Mouse (Mus musculus): ENCODE measurements around the gene Aqp9. TPM values are rescaled to one million over a fixed set of nuclear protein-coding genes. Genes with fewer than 3 reads are reported as not detected.

The Aqp9 gene
- polyA plus RNA-seq, 1 experiment, result 1.0 TPM

GRCm38 (mm10) chr9:71166019-71166705, 2.3 kb downstream of the Aqp9 start:
- whole genome bisulfite sequencing, result 92% methylated on average over 5 of the region's 5 CpGs
- Histone ChIP-seq H3K27me3 (ENCODE audit: control insufficient read depth, insufficient read depth, low read length) (no peaks in the 10 kb centered on the region), H3K4me3 (replicated peaks; ENCODE audit: insufficient read depth, low read depth, low read length) (no peak overlapping the region), H3K4me1 (ENCODE audit: control insufficient read depth, insufficient read depth, low read length) (no peaks in the 10 kb centered on the region), H3K27ac (ENCODE audit: insufficient read depth, low read length) (no peak overlapping the region)
- TF ChIP-seq CTCF (IDR thresholded peaks at IDR 0.05; ENCODE audit: borderline replicate concordance, insufficient read depth, low read depth, low read length) (no peak), POLR2A (IDR thresholded peaks at IDR 0.05; ENCODE audit: borderline replicate concordance, insufficient read depth, low read length) (no peak)
- DNase-seq, result no peak

- DNase-seq, result no peak
- Histone ChIP-seq H3K27me3 (ENCODE audit: control insufficient read depth, insufficient read depth, low read length) (no peaks in the 10 kb centered on the region), H3K4me3 (replicated peaks; ENCODE audit: insufficient read depth, low read depth, low read length) (no peak overlapping the region), H3K4me1 (ENCODE audit: control insufficient read depth, insufficient read depth, low read length) (no peaks in the 10 kb centered on the region), H3K27ac (ENCODE audit: insufficient read depth, low read length) (no peak overlapping the region)
- TF ChIP-seq CTCF (IDR thresholded peaks at IDR 0.05; ENCODE audit: borderline replicate concordance, insufficient read depth, low read depth, low read length), result no peak
- no peak for TF ChIP-seq POLR2A (IDR thresholded peaks at IDR 0.05; ENCODE audit: borderline replicate concordance, insufficient read depth, low read length)
- 93% methylated on average over 2 of the region's 2 CpGs for WGBS
Observed at GRCm38 (mm10) chr9:71165510-71165909, 3.0 kb downstream of the Aqp9 start.

GRCm38 (mm10) chr9:71165061-71165460, 3.4 kb downstream of the Aqp9 start:
- no peak for TF ChIP-seq CTCF (IDR thresholded peaks at IDR 0.05; ENCODE audit: borderline replicate concordance, insufficient read depth, low read depth, low read length)
- no peak for TF ChIP-seq POLR2A (IDR thresholded peaks at IDR 0.05; ENCODE audit: borderline replicate concordance, insufficient read depth, low read length)
- Histone ChIP-seq H3K4me1 (ENCODE audit: control insufficient read depth, insufficient read depth, low read length) (no peaks in the 10 kb centered on the region), H3K4me3 (replicated peaks; ENCODE audit: insufficient read depth, low read depth, low read length) (no peak overlapping the region), H3K27me3 (ENCODE audit: control insufficient read depth, insufficient read depth, low read length) (no peaks in the 10 kb centered on the region), H3K27ac (ENCODE audit: insufficient read depth, low read length) (no peak overlapping the region)
- DNase-seq, result no peak
- 85% methylated on average over 6 of the region's 6 CpGs for WGBS

- H3K4me1 ChIP-seq (ENCODE audit: control insufficient read depth, insufficient read depth, low read length), result no peaks in the 10 kb centered on the region
- no peak overlapping the region for H3K27ac ChIP-seq (ENCODE audit: insufficient read depth, low read length)
- WGBS, result 89% methylated on average over 3 of the region's 3 CpGs
- H3K27me3 ChIP-seq (ENCODE audit: control insufficient read depth, insufficient read depth, low read length), result no peaks in the 10 kb centered on the region
- no peak for TF ChIP-seq POLR2A (IDR thresholded peaks at IDR 0.05; ENCODE audit: borderline replicate concordance, insufficient read depth, low read length)
- TF ChIP-seq CTCF (IDR thresholded peaks at IDR 0.05; ENCODE audit: borderline replicate concordance, insufficient read depth, low read depth, low read length), result no peak
- no peak overlapping the region for H3K4me3 ChIP-seq (replicated peaks; ENCODE audit: insufficient read depth, low read depth, low read length)
- no peak for DNase-seq
Observed at GRCm38 (mm10) chr9:71164353-71164752, 4.1 kb downstream of the Aqp9 start.

GRCm38 (mm10) chr9:71162858-71163740, 5.4 kb downstream of the Aqp9 start:
- no peak for DNase-seq
- Histone ChIP-seq H3K4me1 (ENCODE audit: control insufficient read depth, insufficient read depth, low read length) (no peaks in the 10 kb centered on the region), H3K27ac (ENCODE audit: insufficient read depth, low read length) (no peak overlapping the region), H3K4me3 (replicated peaks; ENCODE audit: insufficient read depth, low read depth, low read length) (no peak overlapping the region), H3K27me3 (ENCODE audit: control insufficient read depth, insufficient read depth, low read length) (no peaks in the 10 kb centered on the region)
- 61% methylated on average over 12 of the region's 12 CpGs for WGBS
- TF ChIP-seq POLR2A (IDR thresholded peaks at IDR 0.05; ENCODE audit: borderline replicate concordance, insufficient read depth, low read length), result no peak
- TF ChIP-seq CTCF (IDR thresholded peaks at IDR 0.05; ENCODE audit: borderline replicate concordance, insufficient read depth, low read depth, low read length), result no peak

- no peak overlapping the region for H3K4me3 ChIP-seq (replicated peaks; ENCODE audit: insufficient read depth, low read depth, low read length)
- no peak overlapping the region for H3K27ac ChIP-seq (ENCODE audit: insufficient read depth, low read length)
- no peak for DNase-seq
- TF ChIP-seq CTCF (IDR thresholded peaks at IDR 0.05; ENCODE audit: borderline replicate concordance, insufficient read depth, low read depth, low read length), result no peak
- no peak for TF ChIP-seq POLR2A (IDR thresholded peaks at IDR 0.05; ENCODE audit: borderline replicate concordance, insufficient read depth, low read length)
- H3K4me1 ChIP-seq (ENCODE audit: control insufficient read depth, insufficient read depth, low read length), result no peaks in the 10 kb centered on the region
- no peaks in the 10 kb centered on the region for H3K27me3 ChIP-seq (ENCODE audit: control insufficient read depth, insufficient read depth, low read length)
- WGBS, result 89% methylated on average over 8 of the region's 8 CpGs
Observed at GRCm38 (mm10) chr9:71162131-71162857, 6.2 kb downstream of the Aqp9 start.

GRCm38 (mm10) chr9:71160849-71161711, 7.4 kb downstream of the Aqp9 start:
- no peak for TF ChIP-seq CTCF (IDR thresholded peaks at IDR 0.05; ENCODE audit: borderline replicate concordance, insufficient read depth, low read depth, low read length)
- TF ChIP-seq POLR2A (IDR thresholded peaks at IDR 0.05; ENCODE audit: borderline replicate concordance, insufficient read depth, low read length), result no peak
- H3K27me3 ChIP-seq (ENCODE audit: control insufficient read depth, insufficient read depth, low read length), result no peaks in the 10 kb centered on the region
- H3K4me1 ChIP-seq (ENCODE audit: control insufficient read depth, insufficient read depth, low read length), result no peaks in the 10 kb centered on the region
- H3K27ac ChIP-seq (ENCODE audit: insufficient read depth, low read length), result no peak overlapping the region
- no peak for DNase-seq
- WGBS, result 85% methylated on average over 13 of the region's 13 CpGs
- no peak overlapping the region for H3K4me3 ChIP-seq (replicated peaks; ENCODE audit: insufficient read depth, low read depth, low read length)

Data from cerebellum, adult 2 months (tissue).